ENCODE assay signal across 23 mouse cellular contexts in genomic region chr4:63605968-63606367, GRCm38 (mm10). TPM values are rescaled to one million over a fixed set of nuclear protein-coding genes. Genes with fewer than 3 reads are reported as not detected.
A peak's percentile ranks its signal among the peaks of the same experiment; 100 is the strongest.
DNase-seq lines count a peak whose midpoint lies in the region; ATAC-seq and TF ChIP-seq lines count a peak whose summit lies in the region.
"Had no signal": no experiment of that assay in that cellular context is flagged by ENCODE, and none has a peak within 500 bp of the region (broad histone marks: within the 10 kb centered on the region; RNA-seq: fewer than 3 reads in every experiment).

No protein-coding gene starts in this region.

- H3K9ac ChIP-seq in heart, embryonic 12.5 days = no peak overlapping the region
- H3K9ac ChIP-seq in heart, embryonic 16.5 days (ENCODE audit: low read length) = no peak overlapping the region
- H3K9ac ChIP-seq in intestine, embryonic 16.5 days (ENCODE audit: low read depth, low read length) = no peak overlapping the region
- no peak overlapping the region for H3K9ac ChIP-seq in stomach, postnatal 0 days (ENCODE audit: low read length)
- H3K9ac ChIP-seq: forebrain, embryonic 13.5 days; forebrain, postnatal 0 days; hindbrain, embryonic 12.5 days; kidney, embryonic 15.5 days had no signal

- no peak for ATAC-seq in heart, embryonic 12.5 days (ENCODE audit: insufficient number of reproducible peaks, low FRiP score)
- no peak for ATAC-seq in heart, embryonic 16.5 days (replicated peaks; ENCODE audit: extremely low read depth, insufficient read depth, low FRiP score)
- peak; percentile 78; the same call in 1 of the 2 replicates for ATAC-seq in intestine, embryonic 16.5 days
- ATAC-seq in stomach, postnatal 0 days (ENCODE audit: low FRiP score, low TSS enrichment) = peak; percentile 61; the same call in 1 of the 2 replicates
- ATAC-seq: forebrain, embryonic 13.5 days; forebrain, postnatal 0 days; hindbrain, embryonic 16.5 days; inflammation-experienced regulatory T-cells, adult 6 months had no signal

- H3K9me3 ChIP-seq in heart, embryonic 12.5 days (replicated peaks) = no peaks in the 10 kb centered on the region
- H3K9me3 ChIP-seq in heart, embryonic 16.5 days (replicated peaks; ENCODE audit: control insufficient read depth, low read length) = no peaks in the 10 kb centered on the region
- H3K9me3 ChIP-seq in intestine, embryonic 16.5 days (ENCODE audit: control insufficient read depth, low read length) = no peaks in the 10 kb centered on the region
- H3K9me3 ChIP-seq in stomach, postnatal 0 days (ENCODE audit: control insufficient read depth, low read length) = no peaks in the 10 kb centered on the region
- H3K9me3 ChIP-seq: embryonic facial prominence, embryonic 10.5 days; forebrain, embryonic 13.5 days; hindbrain, embryonic 12.5 days; kidney, embryonic 15.5 days had no signal

- no peak overlapping the region for H3K4me3 ChIP-seq in heart, embryonic 12.5 days
- no peak overlapping the region for H3K4me3 ChIP-seq in heart, embryonic 16.5 days (ENCODE audit: low read length)
- H3K4me3 ChIP-seq in intestine, embryonic 16.5 days (ENCODE audit: low read length) = no peak overlapping the region
- H3K4me3 ChIP-seq in stomach, postnatal 0 days (ENCODE audit: low read depth, low read length) = no peak overlapping the region
- H3K4me3 ChIP-seq: embryonic facial prominence, embryonic 10.5 days; forebrain, embryonic 13.5 days; hindbrain, embryonic 12.5 days; kidney, embryonic 15.5 days had no signal

- WGBS in heart, embryonic 12.5 days = 54% methylated on average over 1 of the region's 1 CpGs
- 63% methylated on average over 1 of the region's 1 CpGs for WGBS in heart, embryonic 16.5 days
- WGBS in intestine, embryonic 16.5 days = 56% methylated on average over 1 of the region's 1 CpGs
- 59% methylated on average over 1 of the region's 1 CpGs for WGBS in stomach, postnatal 0 days

- DNase-seq in heart, postnatal 4 days = no peak
- DNase-seq in heart, adult 18-20 months = no peak
- no peak for DNase-seq in stomach, postnatal 0 days (ENCODE audit: low spot score)
- DNase-seq in adrenal gland, postnatal 14 days = no peak
- DNase-seq: adrenal gland, adult 2 months; adrenal gland, postnatal 36 days; forebrain, postnatal 0 days; kidney, adult 2 months had no signal

- H3K4me2 ChIP-seq in heart, embryonic 12.5 days = no peak overlapping the region
- no peak overlapping the region for H3K4me2 ChIP-seq in heart, embryonic 16.5 days (ENCODE audit: low read depth, low read length)
- no peak overlapping the region for H3K4me2 ChIP-seq in intestine, embryonic 16.5 days (ENCODE audit: low read depth, low read length)
- H3K4me2 ChIP-seq in stomach, postnatal 0 days (replicated peaks; ENCODE audit: low read depth) = no peak overlapping the region
- H3K4me2 ChIP-seq: forebrain, embryonic 13.5 days; hindbrain, embryonic 12.5 days; kidney, embryonic 15.5 days had no signal

- H3K27me3 ChIP-seq in heart, embryonic 12.5 days (replicated peaks) = no peaks in the 10 kb centered on the region
- H3K27me3 ChIP-seq in heart, embryonic 16.5 days (ENCODE audit: control insufficient read depth, insufficient read depth, low read length) = no peaks in the 10 kb centered on the region
- H3K27me3 ChIP-seq in intestine, embryonic 16.5 days (replicated peaks; ENCODE audit: control insufficient read depth, insufficient read depth, low read length) = no peaks in the 10 kb centered on the region
- no peaks in the 10 kb centered on the region for H3K27me3 ChIP-seq in stomach, postnatal 0 days (ENCODE audit: control insufficient read depth, insufficient read depth, low read length)
- H3K27me3 ChIP-seq: forebrain, embryonic 13.5 days; hindbrain, embryonic 12.5 days; kidney, embryonic 15.5 days had no signal

- no peak for TF ChIP-seq CTCF in stomach, postnatal 0 days (IDR thresholded peaks at IDR 0.05; ENCODE audit: low read depth)

- H3K27ac ChIP-seq in heart, embryonic 12.5 days (ENCODE audit: poor library complexity, severe bottlenecking) = peak overlapping the region; percentile 69; the same call in 1 of the 2 replicates
- peak overlapping the region; percentile 68 for H3K27ac ChIP-seq in heart, embryonic 16.5 days (ENCODE audit: low read length)
- no peak overlapping the region for H3K27ac ChIP-seq in intestine, embryonic 16.5 days (ENCODE audit: low read length)
- no peak overlapping the region for H3K27ac ChIP-seq in stomach, postnatal 0 days (replicated peaks)
- H3K27ac ChIP-seq: embryonic facial prominence, embryonic 10.5 days; forebrain, embryonic 13.5 days; hindbrain, embryonic 12.5 days; kidney, embryonic 15.5 days had no signal

- H3K4me1 ChIP-seq in heart, embryonic 12.5 days (replicated peaks) = peaks cover 13% of the 10 kb centered on the region
- H3K4me1 ChIP-seq in heart, embryonic 16.5 days (ENCODE audit: control insufficient read depth, insufficient read depth, low read length) = peaks cover 9% of the 10 kb centered on the region
- H3K4me1 ChIP-seq in intestine, embryonic 16.5 days (ENCODE audit: control insufficient read depth, insufficient read depth, low read length) = peaks cover 2% of the 10 kb centered on the region; the same call in 1 of the 2 replicates
- H3K4me1 ChIP-seq in stomach, postnatal 0 days (replicated peaks; ENCODE audit: control insufficient read depth, insufficient read depth) = no peaks in the 10 kb centered on the region
- H3K4me1 ChIP-seq: embryonic facial prominence, embryonic 10.5 days; forebrain, embryonic 13.5 days; hindbrain, embryonic 12.5 days; kidney, embryonic 15.5 days had no signal

- TF ChIP-seq EP300 in stomach, postnatal 0 days (optimal IDR thresholded peaks at IDR 0.05) = no peak

- H3K36me3 ChIP-seq in heart, embryonic 12.5 days = no peaks in the 10 kb centered on the region
- H3K36me3 ChIP-seq in heart, embryonic 16.5 days (ENCODE audit: control insufficient read depth, insufficient read depth) = no peaks in the 10 kb centered on the region
- no peaks in the 10 kb centered on the region for H3K36me3 ChIP-seq in intestine, embryonic 16.5 days (ENCODE audit: control insufficient read depth, insufficient read depth, low read length)
- H3K36me3 ChIP-seq in stomach, postnatal 0 days (ENCODE audit: control insufficient read depth, insufficient read depth, low read length) = no peaks in the 10 kb centered on the region
- H3K36me3 ChIP-seq: embryonic facial prominence, embryonic 10.5 days; hindbrain, embryonic 12.5 days; kidney, embryonic 15.5 days had no signal

RNA-seq across cellular contexts. Expression of gene Gm11213, which starts 0.9 kb away (rescaled TPM):
- not detected in 2 replicates for polyA plus RNA-seq in heart, embryonic 12.5 days (2016; fragmentation: Nextera tagmentation; extraction: Ambion mirVana)
- total RNA-seq in heart, postnatal 4 days (2021) = not detected
- not detected in 2 replicates for polyA plus RNA-seq in heart, embryonic 16.5 days (2015; fragmentation: Nextera tagmentation; extraction: Ambion mirVana)
- not detected for total RNA-seq in heart, adult 18-20 months (2021)
- not detected in 2 replicates for polyA plus RNA-seq in intestine, embryonic 16.5 days (2015; fragmentation: Nextera tagmentation; extraction: Ambion mirVana)
- not detected in 2 replicates for polyA plus RNA-seq in stomach, postnatal 0 days (2015; fragmentation: Nextera tagmentation; extraction: Ambion mirVana)
- total RNA-seq in adrenal gland, postnatal 14 days (2021) = not detected in 2 replicates
- total RNA-seq: adrenal gland, adult 2 months; adrenal gland, postnatal 36 days; ES-E14; forebrain, postnatal 0 days; gastrocnemius, adult 8-10 months; gastrocnemius, postnatal 4 days; heart, postnatal 25 days had no signal
- polyA plus RNA-seq: adrenal gland, adult 2 months; cerebellum, adult 2 months; embryonic facial prominence, embryonic 10.5 days; embryonic facial prominence, embryonic 14.5 days; forebrain, embryonic 13.5 days; forebrain, postnatal 0 days; hindbrain, embryonic 12.5 days; hindbrain, embryonic 16.5 days; inflammation-experienced regulatory T-cells, adult 6 months; kidney, adult 2 months; kidney, embryonic 15.5 days had no signal

RNA-seq across cellular contexts. Expression of gene Tex48, which starts 16.3 kb away (rescaled TPM):
- polyA plus RNA-seq in heart, embryonic 12.5 days (2016; fragmentation: Nextera tagmentation; extraction: Ambion mirVana) = not detected in 2 replicates
- not detected for total RNA-seq in heart, postnatal 4 days (2021)
- not detected in 2 replicates for polyA plus RNA-seq in heart, embryonic 16.5 days (2015; fragmentation: Nextera tagmentation; extraction: Ambion mirVana)
- total RNA-seq in heart, adult 18-20 months (2021) = not detected
- not detected in 2 replicates for polyA plus RNA-seq in intestine, embryonic 16.5 days (2015; fragmentation: Nextera tagmentation; extraction: Ambion mirVana)
- not detected in 2 replicates for polyA plus RNA-seq in stomach, postnatal 0 days (2015; fragmentation: Nextera tagmentation; extraction: Ambion mirVana)
- total RNA-seq in adrenal gland, postnatal 14 days (2021) = not detected in 2 replicates
- total RNA-seq: adrenal gland, adult 2 months; adrenal gland, postnatal 36 days; ES-E14; forebrain, postnatal 0 days; gastrocnemius, adult 8-10 months; gastrocnemius, postnatal 4 days; heart, postnatal 25 days had no signal
- polyA plus RNA-seq: adrenal gland, adult 2 months; cerebellum, adult 2 months; embryonic facial prominence, embryonic 10.5 days; embryonic facial prominence, embryonic 14.5 days; forebrain, embryonic 13.5 days; forebrain, postnatal 0 days; hindbrain, embryonic 12.5 days; hindbrain, embryonic 16.5 days; inflammation-experienced regulatory T-cells, adult 6 months; kidney, adult 2 months; kidney, embryonic 15.5 days had no signal

RNA-seq across cellular contexts. Expression of gene Tmem268, which starts 47.4 kb away (rescaled TPM):
- polyA plus RNA-seq in heart, embryonic 12.5 days (2016; fragmentation: Nextera tagmentation; extraction: Ambion mirVana) = 5.3 and 5.6 TPM in 2 replicates
- total RNA-seq in heart, postnatal 4 days (2021) = 1 to 10 TPM; 4.3 to 4.9 TPM
- polyA plus RNA-seq in heart, embryonic 16.5 days (2015; fragmentation: Nextera tagmentation; extraction: Ambion mirVana) = 5.1 and 6.0 TPM in 2 replicates
- total RNA-seq in heart, adult 18-20 months (2021) = 10 to 100 TPM; 13.8 to 14.5 TPM
- polyA plus RNA-seq in intestine, embryonic 16.5 days (2015; fragmentation: Nextera tagmentation; extraction: Ambion mirVana) = 15.9 and 18.6 TPM in 2 replicates
- polyA plus RNA-seq in stomach, postnatal 0 days (2015; fragmentation: Nextera tagmentation; extraction: Ambion mirVana) = 4.3 and 4.9 TPM in 2 replicates
- total RNA-seq in adrenal gland, postnatal 14 days (2021) = 12.3 and 13.0 TPM in 2 replicates

RNA-seq across cellular contexts. Expression of gene Gm11214, which starts 57.2 kb away (rescaled TPM):
- not detected in 2 replicates for polyA plus RNA-seq in heart, embryonic 12.5 days (2016; fragmentation: Nextera tagmentation; extraction: Ambion mirVana)
- total RNA-seq in heart, postnatal 4 days (2021) = not detected
- 0.49 TPM in 1 of 2 replicates, not detected in the other for polyA plus RNA-seq in heart, embryonic 16.5 days (2015; fragmentation: Nextera tagmentation; extraction: Ambion mirVana)
- not detected for total RNA-seq in heart, adult 18-20 months (2021)
- polyA plus RNA-seq in intestine, embryonic 16.5 days (2015; fragmentation: Nextera tagmentation; extraction: Ambion mirVana) = not detected in 2 replicates
- polyA plus RNA-seq in stomach, postnatal 0 days (2015; fragmentation: Nextera tagmentation; extraction: Ambion mirVana) = not detected in 2 replicates
- not detected in 2 replicates for total RNA-seq in adrenal gland, postnatal 14 days (2021)
- total RNA-seq: adrenal gland, adult 2 months; adrenal gland, postnatal 36 days; ES-E14; forebrain, postnatal 0 days; gastrocnemius, adult 8-10 months; gastrocnemius, postnatal 4 days; heart, postnatal 25 days had no signal
- polyA plus RNA-seq: adrenal gland, adult 2 months; cerebellum, adult 2 months; embryonic facial prominence, embryonic 10.5 days; embryonic facial prominence, embryonic 14.5 days; forebrain, embryonic 13.5 days; forebrain, postnatal 0 days; hindbrain, embryonic 12.5 days; hindbrain, embryonic 16.5 days; inflammation-experienced regulatory T-cells, adult 6 months; kidney, adult 2 months; kidney, embryonic 15.5 days had no signal

Comparison
In these comparisons a context has a peak if more than half of its experiments do, and no peak if none do; other contexts are left out.
1. ATAC-seq: peak in intestine, embryonic 16.5 days (single experiment) and stomach, postnatal 0 days (single experiment); none in heart, embryonic 12.5 days (single experiment) and heart, embryonic 16.5 days (single experiment).
2. H3K27ac ChIP-seq: peak in heart, embryonic 12.5 days (single experiment) and heart, embryonic 16.5 days (single experiment); none in intestine, embryonic 16.5 days (single experiment) and stomach, postnatal 0 days (single experiment).